Mouse (Mus musculus) olfactory bulb, adult 2 months (tissue): ENCODE measurements around the gene Msh5.
"Not testable (repeated sequence)": the region's sequence is repeated elsewhere in the genome, so short reads cannot be mapped to it uniquely, and the experiment has no call there.

Experiments
- CTCF ChIP-seq: fragments of 200-500 bp; IDR thresholded peaks from 2 replicates; pipeline ENCODE4 v1.5.1; 2012; ENCODE audit warnings: low read depth, mild to moderate bottlenecking, low read length, moderate library complexity; ENCODE audit not compliant: insufficient read depth
- POLR2A ChIP-seq: fragments of 200-500 bp; IDR thresholded peaks from 2 replicates; pipeline ENCODE4 v1.6.1; 2012; ENCODE audit warnings: mild to moderate bottlenecking, low read depth, low read length, moderate library complexity; ENCODE audit not compliant: insufficient read depth

DNA sequence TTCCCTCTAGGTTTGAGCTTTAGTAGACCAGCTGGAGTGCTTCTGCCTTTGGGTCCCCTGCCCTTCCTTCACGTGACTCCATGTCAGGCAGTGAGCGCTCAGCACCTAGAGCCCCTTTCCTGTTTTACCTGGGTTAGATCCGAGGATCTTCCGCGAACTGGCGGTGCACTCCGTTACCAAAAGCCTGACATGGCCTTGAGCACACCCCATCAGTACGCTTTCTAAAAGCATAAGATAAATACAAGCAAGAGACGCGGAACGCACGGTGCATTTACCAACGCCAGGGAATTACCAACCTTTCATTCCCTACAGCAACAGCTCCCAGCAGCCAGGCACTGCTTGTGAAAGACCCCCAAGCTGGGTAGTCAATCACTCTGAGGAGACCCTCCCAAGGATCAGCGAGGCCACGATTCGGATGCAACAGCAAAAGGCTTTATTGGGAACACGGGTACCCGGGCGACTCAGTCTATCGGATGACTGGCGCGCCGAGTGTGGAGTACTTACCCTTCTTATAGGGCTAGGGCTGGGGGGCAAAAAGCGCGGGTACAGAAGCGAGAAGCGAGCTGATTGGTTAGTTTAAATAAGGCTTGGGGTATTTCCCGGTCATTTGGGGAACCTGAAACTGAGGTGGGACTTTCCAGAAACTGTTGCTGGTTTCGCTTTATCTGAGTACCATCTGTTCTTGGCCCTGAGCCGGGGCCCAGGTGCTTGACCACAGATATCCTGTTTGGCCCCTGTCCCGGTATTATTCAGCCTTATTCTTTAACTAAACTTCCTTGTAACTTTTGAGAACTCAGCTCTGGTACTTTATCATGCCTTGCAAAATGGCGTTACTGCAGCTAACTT is 46.5 kb downstream of the Msh5 start:
- TF ChIP-seq CTCF, POLR2A: not testable (repeated sequence)
